In the genomic region with DNA sequence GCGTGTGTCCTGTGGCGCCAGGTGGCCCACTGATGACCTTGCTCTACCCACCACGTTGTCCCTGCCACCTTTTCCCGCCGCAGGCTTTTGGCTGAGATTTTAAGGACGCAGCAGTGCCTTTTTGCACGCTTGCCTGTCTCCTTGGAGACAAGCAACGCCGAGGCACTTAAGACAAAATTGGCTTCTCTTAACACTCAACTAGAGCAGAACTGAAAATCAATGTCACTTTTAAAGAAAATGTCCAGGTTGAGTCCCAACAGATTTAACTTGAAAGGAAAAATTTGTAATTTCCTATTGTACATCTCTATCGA, we compare ENCODE assay signal across 8 mouse cellular contexts. TPM values are rescaled to one million over a fixed set of nuclear protein-coding genes. Genes with fewer than 3 reads are reported as not detected.
DNase-seq lines count a peak whose midpoint lies in the region; ATAC-seq and TF ChIP-seq lines count a peak whose summit lies in the region.

No protein-coding gene starts in this region.

- peak overlapping the region; percentile 77 for H3K4me2 ChIP-seq in limb, embryonic 14.5 days (replicated peaks; ENCODE audit: low read depth, low read length, severe bottlenecking)
- H3K4me2 ChIP-seq in stomach, embryonic 16.5 days (ENCODE audit: low read depth, low read length): peak overlapping the region; percentile 91

- peak overlapping the region; percentile 88 for H3K4me3 ChIP-seq in gastrocnemius, adult 2 months
- peak overlapping the region; percentile 94 for H3K4me3 ChIP-seq in spleen, adult 2 months (ENCODE audit: extremely low read depth, insufficient read depth, insufficient read length)
- peak overlapping the region; percentile 73 for H3K4me3 ChIP-seq in limb, embryonic 14.5 days (replicated peaks; ENCODE audit: low read length)
- peak overlapping the region; percentile 91 for H3K4me3 ChIP-seq in stomach, embryonic 16.5 days (replicated peaks; ENCODE audit: low read length)

- H3K9ac ChIP-seq in limb, embryonic 14.5 days (ENCODE audit: low read depth, low read length, severe bottlenecking): peak overlapping the region; percentile 77
- peak overlapping the region; percentile 85 for H3K9ac ChIP-seq in stomach, embryonic 16.5 days (ENCODE audit: low read length)

- intact Hi-C loops in gastrocnemius, adult 2 months (cut with DNase I): loop anchor here (10.0 kb wide), 1 partner anchor 1822 kb away; a partner anchor contains a TSS

- 2% methylated on average over 10 of the region's 10 CpGs for WGBS in spleen, adult 2 months
- 5% methylated on average over 10 of the region's 10 CpGs for WGBS in limb, embryonic 14.5 days
- WGBS in stomach, embryonic 16.5 days: 2% methylated on average over 10 of the region's 10 CpGs

- no peak for TF ChIP-seq CTCF in gastrocnemius, adult 2 months (IDR thresholded peaks at IDR 0.05)
- no peak for TF ChIP-seq CTCF in spleen, adult 2 months (IDR thresholded peaks at IDR 0.05; ENCODE audit: extremely low read depth, insufficient read depth, insufficient read length, insufficient replicate concordance)

- peaks cover 3% of the 10 kb centered on the region for H3K4me1 ChIP-seq in spleen, adult 2 months (ENCODE audit: control insufficient read depth, insufficient read depth, insufficient read length)
- peaks cover 6% of the 10 kb centered on the region for H3K4me1 ChIP-seq in limb, embryonic 14.5 days (ENCODE audit: control insufficient read depth, insufficient read depth, low read length)
- peaks cover 6% of the 10 kb centered on the region for H3K4me1 ChIP-seq in stomach, embryonic 16.5 days (ENCODE audit: control insufficient read depth, insufficient read depth, low read length)

- H3K36me3 ChIP-seq in spleen, adult 2 months (ENCODE audit: control insufficient read depth, insufficient read depth, low read length): no peaks in the 10 kb centered on the region
- no peaks in the 10 kb centered on the region for H3K36me3 ChIP-seq in limb, embryonic 14.5 days (ENCODE audit: control insufficient read depth, insufficient read depth, low read length)
- no peaks in the 10 kb centered on the region for H3K36me3 ChIP-seq in stomach, embryonic 16.5 days (ENCODE audit: control insufficient read depth, insufficient read depth, low read length)

- H3K27me3 ChIP-seq in spleen, adult 2 months (ENCODE audit: control insufficient read depth, insufficient read depth, low read length): no peaks in the 10 kb centered on the region
- H3K27me3 ChIP-seq in limb, embryonic 14.5 days (ENCODE audit: control insufficient read depth, insufficient read depth, low read length): no peaks in the 10 kb centered on the region
- H3K27me3 ChIP-seq in stomach, embryonic 16.5 days (ENCODE audit: control insufficient read depth, insufficient read depth, low read length): no peaks in the 10 kb centered on the region

- peak overlapping the region; percentile 91 for H3K27ac ChIP-seq in gastrocnemius, adult 2 months
- H3K27ac ChIP-seq in spleen, adult 2 months (ENCODE audit: insufficient read depth, low read length): 0 out of 2 replicates have a peak overlapping the region, but pooled peaks have one; percentile 52
- no peak overlapping the region; the same call in 1 of the 2 replicates for H3K27ac ChIP-seq in limb, embryonic 14.5 days (replicated peaks; ENCODE audit: low read depth, low read length)
- peak overlapping the region; percentile 76 for H3K27ac ChIP-seq in stomach, embryonic 16.5 days (ENCODE audit: low read length)

- no peak for DNase-seq in gastrocnemius, adult 2 months
- DNase-seq in gastrocnemius, adult 8-10 months (ENCODE audit: low spot score in 2 of 2): no peak
- DNase-seq in spleen, adult 2 months (ENCODE audit: low read depth in 1 of 2, low spot score in 2 of 2): no peak
- no peak for DNase-seq in spleen, postnatal 36 days (ENCODE audit: low spot score in 2 of 2)
- no peak for DNase-seq in limb, embryonic 14.5 days (ENCODE audit: low spot score)
- no peak for DNase-seq in right cerebral cortex, postnatal 10 days (ENCODE audit: low spot score in 2 of 2)
- DNase-seq in thymus, postnatal 25 days: no peak

- H3K9me3 ChIP-seq in limb, embryonic 14.5 days (ENCODE audit: control insufficient read depth, low read length): no peaks in the 10 kb centered on the region
- H3K9me3 ChIP-seq in stomach, embryonic 16.5 days (replicated peaks; ENCODE audit: control insufficient read depth, low read length): no peaks in the 10 kb centered on the region

- ATAC-seq in limb, embryonic 14.5 days (ENCODE audit: low FRiP score, low read depth): no peak
- no peak for ATAC-seq in stomach, embryonic 16.5 days (ENCODE audit: insufficient read depth, low FRiP score)

- no peak for TF ChIP-seq POLR2A in spleen, adult 2 months (IDR thresholded peaks at IDR 0.05; ENCODE audit: low read depth, low read length)
- TF ChIP-seq POLR2A in limb, embryonic 14.5 days (IDR thresholded peaks at IDR 0.05; ENCODE audit: borderline replicate concordance, extremely low read depth, insufficient read depth, insufficient read length): no peak

RNA-seq across cellular contexts. Expression of a gene that starts 0.5 kb away (rescaled TPM):
- 10 to 100 TPM in 1 of 2 experiments, 1 to 10 TPM in 1; 9.2 to 11.1 TPM for total RNA-seq in gastrocnemius, adult 2 months (2021)
- 10 to 100 TPM in 3 of 4 experiments, 1 to 10 TPM in 1; 9.2 to 13.6 (median 11.9) TPM for total RNA-seq in gastrocnemius, adult 8-10 months (2022)
- polyA plus RNA-seq in spleen, adult 2 months (2012; rRNA removed): 2.5 and 2.6 TPM in 2 replicates
- polyA plus RNA-seq in limb, embryonic 14.5 days (2012; rRNA removed): 15.4 and 15.6 TPM in 2 replicates
- polyA plus RNA-seq in limb, embryonic 14.5 days (2014; fragmentation: Nextera tagmentation; extraction: Ambion mirVana): 13.6 and 15.4 TPM in 2 replicates
- polyA plus RNA-seq in stomach, embryonic 16.5 days (2015; fragmentation: Nextera tagmentation; extraction: Ambion mirVana): 16.6 and 17.9 TPM in 2 replicates
